Mouse (Mus musculus): ENCODE measurements around the gene Cdkn2b. TPM values are rescaled to one million over a fixed set of nuclear protein-coding genes. Genes with fewer than 3 reads are reported as not detected.

Cdkn2b gene
- polyA plus RNA-seq (2011; ENCODE audit: insufficient read depth, insufficient read length, low replicate concordance, missing spikeins), result 2.5 TPM in 1 of 2 replicates, not detected in the other

DNA sequence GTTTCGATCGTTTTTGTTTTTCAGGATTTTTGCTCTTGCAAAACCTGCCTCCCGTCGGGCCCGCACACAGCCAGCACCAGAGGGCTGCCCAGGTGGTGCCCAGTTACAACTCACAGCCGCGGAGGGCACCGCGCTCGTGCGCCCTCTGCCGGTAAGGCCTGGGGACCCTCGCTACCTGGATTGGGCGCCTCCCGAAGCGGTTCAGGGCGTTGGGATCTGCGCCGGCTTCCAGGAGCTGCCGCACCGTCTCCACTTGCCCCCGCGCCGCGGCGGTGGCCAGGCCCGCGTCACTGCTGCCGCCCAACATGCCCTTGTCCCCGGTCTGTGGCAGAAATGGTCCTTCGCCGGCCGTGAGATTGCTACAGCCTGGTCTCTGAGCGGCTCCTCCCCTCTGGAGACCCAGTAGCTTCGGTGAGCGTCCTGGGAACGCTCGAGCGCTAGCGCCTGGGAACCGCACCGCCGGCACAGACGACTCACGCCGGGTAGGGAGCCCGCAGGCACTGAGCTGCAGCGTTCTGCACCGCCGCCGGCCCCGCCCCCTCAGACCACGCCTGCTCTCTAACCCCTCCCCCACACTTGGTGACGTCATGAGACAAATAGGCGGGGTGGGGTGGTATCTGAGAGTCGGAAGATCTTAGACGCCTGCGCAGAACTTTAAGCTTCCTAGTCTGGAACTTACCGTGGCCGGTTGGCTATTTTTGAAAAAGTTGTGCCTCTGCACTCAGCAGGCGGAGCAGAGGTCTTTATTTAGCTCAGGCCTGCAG lies at the start of gene Cdkn2b:
Cdkn2b (minus strand) TSS at position 549 of the 764 bp plus-strand sequence.
- peak within 1 kb of the TSS; percentile 50 for H3K4me3 ChIP-seq (replicated peaks; ENCODE audit: control insufficient read depth, low read depth, low read length)
- no peaks in the 10 kb centered on the region for H3K4me1 ChIP-seq (ENCODE audit: control insufficient read depth, insufficient read depth, low read length)
- under 1% methylated on average over 61 of the region's 61 CpGs for WGBS
- H3K27ac ChIP-seq (ENCODE audit: control insufficient read depth, insufficient read depth, low read depth, low read length, poor library complexity), result no peak within 1 kb of the TSS
- no peak for TF ChIP-seq POLR2A (IDR thresholded peaks at IDR 0.05; ENCODE audit: borderline replicate concordance, control insufficient read depth, low read depth, low read length)
- peak; percentile 68 for TF ChIP-seq CTCF (IDR thresholded peaks at IDR 0.05; ENCODE audit: control insufficient read depth, insufficient read depth, low read length)

DNA sequence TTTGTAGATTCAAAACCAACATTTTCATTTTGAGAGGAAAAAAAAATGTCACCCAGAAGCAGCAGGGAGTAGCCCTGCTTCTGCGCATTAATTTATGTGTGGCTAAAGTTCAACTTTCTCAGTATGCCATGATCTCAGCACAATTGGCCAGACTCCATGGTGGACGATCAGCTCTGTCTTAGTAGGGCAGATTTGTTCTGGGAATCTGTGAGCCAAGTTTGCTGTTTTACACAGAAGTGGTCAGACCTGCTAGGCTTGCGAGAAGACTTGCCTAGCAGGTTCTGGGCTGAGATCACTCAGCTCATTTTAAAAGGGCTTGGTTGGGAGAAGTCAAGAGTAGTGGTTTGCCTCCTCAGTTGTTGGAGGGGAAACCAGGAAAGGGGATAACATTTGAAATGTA lies 49.5 kb upstream of the Cdkn2b start:
- no peak overlapping the region for H3K4me3 ChIP-seq (replicated peaks; ENCODE audit: control insufficient read depth, low read depth, low read length)
- no peak for TF ChIP-seq POLR2A (IDR thresholded peaks at IDR 0.05; ENCODE audit: borderline replicate concordance, control insufficient read depth, low read depth, low read length)
- 71% methylated on average over 3 of the region's 3 CpGs for WGBS
- no peaks in the 10 kb centered on the region for H3K4me1 ChIP-seq (ENCODE audit: control insufficient read depth, insufficient read depth, low read length)
- no peak overlapping the region for H3K27ac ChIP-seq (ENCODE audit: control insufficient read depth, insufficient read depth, low read depth, low read length, poor library complexity)

GRCm38 (mm10) chr4:89359506-89359905 lies 48.7 kb upstream of the Cdkn2b start:
- Histone ChIP-seq H3K4me1 (ENCODE audit: control insufficient read depth, insufficient read depth, low read length) (no peaks in the 10 kb centered on the region), H3K27ac (ENCODE audit: control insufficient read depth, insufficient read depth, low read depth, low read length, poor library complexity) (no peak overlapping the region), H3K4me3 (replicated peaks; ENCODE audit: control insufficient read depth, low read depth, low read length) (no peak overlapping the region)
- 82% methylated on average over 6 of the region's 6 CpGs for WGBS
- TF ChIP-seq CTCF (IDR thresholded peaks at IDR 0.05; ENCODE audit: control insufficient read depth, insufficient read depth, low read length) (no peak), POLR2A (IDR thresholded peaks at IDR 0.05; ENCODE audit: borderline replicate concordance, control insufficient read depth, low read depth, low read length) (no peak)

DNA sequence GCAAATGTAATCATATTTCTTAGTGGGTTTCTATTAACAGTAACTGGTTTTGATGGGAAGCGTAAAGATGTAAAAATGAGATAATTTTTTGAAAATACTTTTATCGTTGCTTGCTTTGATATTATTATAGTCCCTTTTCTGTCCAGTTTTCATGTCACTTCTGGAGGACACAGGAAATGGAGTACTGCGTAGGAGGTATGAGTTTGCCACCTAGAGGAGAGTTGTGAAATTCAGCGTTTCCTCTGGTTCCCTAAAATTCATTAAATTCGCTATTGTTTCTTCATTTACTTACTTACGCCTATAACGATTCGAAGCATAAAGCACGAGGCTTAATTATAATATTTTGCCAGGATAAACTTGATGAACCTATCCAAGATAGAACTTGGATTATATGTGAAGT lies 43.1 kb upstream of the Cdkn2b start:
- TF ChIP-seq POLR2A (IDR thresholded peaks at IDR 0.05; ENCODE audit: borderline replicate concordance, control insufficient read depth, low read depth, low read length) (no peak), CTCF (IDR thresholded peaks at IDR 0.05; ENCODE audit: control insufficient read depth, insufficient read depth, low read length) (no peak)
- 27% methylated on average over 9 of the region's 9 CpGs for WGBS
- Histone ChIP-seq H3K4me1 (ENCODE audit: control insufficient read depth, insufficient read depth, low read length) (no peaks in the 10 kb centered on the region), H3K4me3 (replicated peaks; ENCODE audit: control insufficient read depth, low read depth, low read length) (no peak overlapping the region), H3K27ac (ENCODE audit: control insufficient read depth, insufficient read depth, low read depth, low read length, poor library complexity) (no peak overlapping the region)

GRCm38 (mm10) chr4:89353071-89353582 lies 42.3 kb upstream of the Cdkn2b start:
- Histone ChIP-seq H3K4me3 (replicated peaks; ENCODE audit: control insufficient read depth, low read depth, low read length) (no peak overlapping the region), H3K4me1 (ENCODE audit: control insufficient read depth, insufficient read depth, low read length) (no peaks in the 10 kb centered on the region), H3K27ac (ENCODE audit: control insufficient read depth, insufficient read depth, low read depth, low read length, poor library complexity) (no peak overlapping the region)
- TF ChIP-seq CTCF (IDR thresholded peaks at IDR 0.05; ENCODE audit: control insufficient read depth, insufficient read depth, low read length) (no peak), POLR2A (IDR thresholded peaks at IDR 0.05; ENCODE audit: borderline replicate concordance, control insufficient read depth, low read depth, low read length) (no peak)
- WGBS, result 46% methylated on average over 3 of the region's 3 CpGs

- Histone ChIP-seq H3K27ac (ENCODE audit: control insufficient read depth, insufficient read depth, low read depth, low read length, poor library complexity) (no peak overlapping the region), H3K4me1 (ENCODE audit: control insufficient read depth, insufficient read depth, low read length) (no peaks in the 10 kb centered on the region), H3K4me3 (replicated peaks; ENCODE audit: control insufficient read depth, low read depth, low read length) (no peak overlapping the region)
- WGBS, result 19% methylated on average over 5 of the region's 5 CpGs
- no peak for TF ChIP-seq POLR2A (IDR thresholded peaks at IDR 0.05; ENCODE audit: borderline replicate concordance, control insufficient read depth, low read depth, low read length)
- TF ChIP-seq CTCF (IDR thresholded peaks at IDR 0.05; ENCODE audit: control insufficient read depth, insufficient read depth, low read length), result no peak
Measured at GRCm38 (mm10) chr4:89351474-89351873, 40.6 kb upstream of the Cdkn2b start.

DNA sequence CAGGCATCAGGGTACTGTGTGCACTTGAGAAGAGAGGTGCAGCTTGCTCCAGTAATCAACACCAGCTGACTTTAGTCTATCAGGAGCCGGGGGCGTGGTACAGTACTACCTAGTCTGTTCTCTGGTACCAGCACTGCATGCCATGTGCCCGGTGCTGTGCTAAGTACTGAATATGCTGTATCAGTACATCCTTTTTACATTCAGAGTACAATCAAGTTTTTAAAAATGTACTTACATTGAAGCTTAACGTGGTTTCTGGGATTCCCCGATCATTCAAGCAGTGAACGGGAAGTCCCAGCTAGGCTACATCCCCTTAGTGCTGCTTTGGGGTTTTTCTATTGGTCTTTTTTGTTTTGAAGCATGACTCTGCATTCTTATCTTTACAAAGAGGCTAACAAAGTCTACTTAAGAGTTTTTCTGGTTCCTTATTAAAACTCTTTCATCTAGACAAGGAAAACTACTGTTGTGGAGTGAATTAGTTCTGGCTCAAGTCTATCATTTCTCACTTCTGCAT lies 40.2 kb upstream of the Cdkn2b start:
- WGBS, result 37% methylated on average over 6 of the region's 6 CpGs
- Histone ChIP-seq H3K4me3 (replicated peaks; ENCODE audit: control insufficient read depth, low read depth, low read length) (no peak overlapping the region), H3K27ac (ENCODE audit: control insufficient read depth, insufficient read depth, low read depth, low read length, poor library complexity) (no peak overlapping the region), H3K4me1 (ENCODE audit: control insufficient read depth, insufficient read depth, low read length) (no peaks in the 10 kb centered on the region)
- no peak for TF ChIP-seq CTCF (IDR thresholded peaks at IDR 0.05; ENCODE audit: control insufficient read depth, insufficient read depth, low read length)
- TF ChIP-seq POLR2A (IDR thresholded peaks at IDR 0.05; ENCODE audit: borderline replicate concordance, control insufficient read depth, low read depth, low read length), result no peak

DNA sequence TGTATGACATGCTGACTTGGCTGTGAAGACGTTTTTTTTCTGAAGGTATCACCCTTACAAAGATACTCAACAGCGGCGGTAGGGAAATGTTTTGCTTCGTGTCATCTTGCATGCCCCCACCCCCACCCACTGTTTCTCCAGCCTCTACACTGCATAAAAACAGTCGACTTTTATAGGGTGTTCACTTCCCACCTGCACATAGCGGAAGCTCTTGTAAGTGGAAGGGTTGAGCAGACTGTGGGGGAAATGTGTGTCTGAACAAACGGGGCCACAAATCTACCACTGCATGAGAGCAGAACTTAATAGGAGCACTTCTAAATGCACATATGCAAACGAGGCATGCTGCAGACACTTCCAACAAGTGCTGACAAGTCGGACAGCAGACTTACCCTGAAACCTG lies 39.6 kb upstream of the Cdkn2b start:
- TF ChIP-seq CTCF (IDR thresholded peaks at IDR 0.05; ENCODE audit: control insufficient read depth, insufficient read depth, low read length) (no peak), POLR2A (IDR thresholded peaks at IDR 0.05; ENCODE audit: borderline replicate concordance, control insufficient read depth, low read depth, low read length) (no peak)
- Histone ChIP-seq H3K4me1 (ENCODE audit: control insufficient read depth, insufficient read depth, low read length) (no peaks in the 10 kb centered on the region), H3K4me3 (replicated peaks; ENCODE audit: control insufficient read depth, low read depth, low read length) (no peak overlapping the region), H3K27ac (ENCODE audit: control insufficient read depth, insufficient read depth, low read depth, low read length, poor library complexity) (no peak overlapping the region)
- 45% methylated on average over 9 of the region's 9 CpGs for WGBS

Measured in bone marrow, adult 2 months (tissue).